20 mouse cellular contexts compared by ENCODE assay signal in the genomic region with DNA sequence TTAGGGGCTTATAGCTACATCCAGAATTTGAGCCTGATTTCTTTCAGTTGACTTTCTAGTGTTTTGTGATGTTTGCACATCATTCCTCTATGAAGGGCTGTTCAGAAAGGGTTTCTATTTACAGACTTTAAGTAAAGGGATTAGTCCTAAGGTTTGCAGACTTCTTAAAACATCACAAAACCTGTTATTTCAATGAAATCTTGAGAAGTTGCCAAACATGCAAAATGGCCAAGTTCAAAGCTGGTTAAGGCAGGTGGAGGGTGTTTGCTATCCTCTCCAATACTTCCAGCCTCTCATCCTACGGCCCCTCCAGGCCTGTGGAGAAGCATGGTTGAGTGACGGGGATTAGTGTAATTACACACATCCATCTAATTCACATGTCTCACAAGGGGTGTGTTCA.
"Had no signal": no experiment of that assay in that cellular context is flagged by ENCODE, and none has a peak within 500 bp of the region (broad histone marks: within the 10 kb centered on the region; RNA-seq: fewer than 3 reads in every experiment).

No protein-coding gene starts in this region.

- H3K36me3 ChIP-seq: limb, embryonic 15.5 days; liver, embryonic 12.5 days; midbrain, embryonic 10.5 days; midbrain, embryonic 12.5 days; neural tube, embryonic 13.5 days; neural tube, embryonic 15.5 days had no signal

- H3K4me2 ChIP-seq: limb, embryonic 15.5 days; liver, embryonic 12.5 days; midbrain, embryonic 12.5 days; neural tube, embryonic 13.5 days; neural tube, embryonic 15.5 days had no signal

- ATAC-seq: liver, embryonic 12.5 days; midbrain, embryonic 16.5 days had no signal

- DNase-seq: lung, adult 2 months; lung, postnatal 4 days; midbrain, embryonic 14.5 days; retina, postnatal 1 day; right cerebral cortex, adult 18-20 months; right cerebral cortex, postnatal 25 days; right cerebral cortex, postnatal 4 days; spleen, adult 18-20 months; thymus, adult 2 months; thymus, postnatal 25 days; thymus, postnatal 4 days had no signal

- H3K27ac ChIP-seq: limb, embryonic 15.5 days; liver, embryonic 12.5 days; liver, embryonic 14.5 days; midbrain, embryonic 10.5 days; midbrain, embryonic 12.5 days; neural tube, embryonic 13.5 days; neural tube, embryonic 15.5 days had no signal

- H3K9ac ChIP-seq: limb, embryonic 15.5 days; liver, embryonic 12.5 days; liver, embryonic 14.5 days; midbrain, embryonic 12.5 days; neural tube, embryonic 13.5 days; neural tube, embryonic 15.5 days had no signal

- H3K9me3 ChIP-seq: limb, embryonic 15.5 days; liver, embryonic 12.5 days; midbrain, embryonic 10.5 days; midbrain, embryonic 12.5 days; neural tube, embryonic 13.5 days; neural tube, embryonic 15.5 days had no signal

- H3K27me3 ChIP-seq: limb, embryonic 15.5 days; liver, embryonic 12.5 days; midbrain, embryonic 12.5 days; neural tube, embryonic 13.5 days; neural tube, embryonic 15.5 days had no signal

- H3K4me1 ChIP-seq: limb, embryonic 15.5 days; liver, embryonic 12.5 days; midbrain, embryonic 10.5 days; midbrain, embryonic 12.5 days; neural tube, embryonic 13.5 days; neural tube, embryonic 15.5 days had no signal

- H3K4me3 ChIP-seq: limb, embryonic 15.5 days; liver, embryonic 12.5 days; midbrain, embryonic 10.5 days; midbrain, embryonic 12.5 days; myocyte; neural tube, embryonic 13.5 days; neural tube, embryonic 15.5 days had no signal
